Mouse (Mus musculus): ENCODE results near the gene Wnt5b. TPM values are rescaled to one million over a fixed set of nuclear protein-coding genes. Genes with fewer than 3 reads are reported as not detected.

Gene Wnt5b
- polyA plus RNA-seq, 2 experiments: 13.3 to 17.5 TPM

GRCm38 (mm10) chr6:119472135-119472534, 72.0 kb downstream of the Wnt5b start:
- H3K27ac ChIP-seq (replicated peaks; ENCODE audit: low read depth, low read length): no peak overlapping the region
- no peaks in the 10 kb centered on the region for H3K9me3 ChIP-seq (ENCODE audit: control insufficient read depth, low read length)
- DNase-seq (ENCODE audit: low spot score) (no peak), ATAC-seq (ENCODE audit: low FRiP score, low read depth) (no peak)
- no peak overlapping the region for H3K9ac ChIP-seq (ENCODE audit: low read depth, low read length, severe bottlenecking)
- H3K36me3 ChIP-seq (ENCODE audit: control insufficient read depth, insufficient read depth, low read length): no peaks in the 10 kb centered on the region
- H3K4me1 ChIP-seq (ENCODE audit: control insufficient read depth, insufficient read depth, low read length): no peaks in the 10 kb centered on the region
- H3K4me2 ChIP-seq (replicated peaks; ENCODE audit: low read depth, low read length, severe bottlenecking): no peak overlapping the region
- WGBS: 31% methylated on average over 5 of the region's 5 CpGs
- TF ChIP-seq POLR2A (IDR thresholded peaks at IDR 0.05; ENCODE audit: borderline replicate concordance, extremely low read depth, insufficient read depth, insufficient read length): no peak
- H3K4me3 ChIP-seq (replicated peaks; ENCODE audit: low read length): no peak overlapping the region
- H3K27me3 ChIP-seq (ENCODE audit: control insufficient read depth, insufficient read depth, low read length): no peaks in the 10 kb centered on the region

- Histone ChIP-seq H3K27ac (replicated peaks; ENCODE audit: low read depth, low read length) (no peak overlapping the region), H3K4me1 (ENCODE audit: control insufficient read depth, insufficient read depth, low read length) (no peaks in the 10 kb centered on the region), H3K9me3 (ENCODE audit: control insufficient read depth, low read length) (no peaks in the 10 kb centered on the region), H3K36me3 (ENCODE audit: control insufficient read depth, insufficient read depth, low read length) (no peaks in the 10 kb centered on the region), H3K4me3 (replicated peaks; ENCODE audit: low read length) (no peak overlapping the region), H3K4me2 (replicated peaks; ENCODE audit: low read depth, low read length, severe bottlenecking) (no peak overlapping the region), H3K27me3 (ENCODE audit: control insufficient read depth, insufficient read depth, low read length) (no peaks in the 10 kb centered on the region), H3K9ac (ENCODE audit: low read depth, low read length, severe bottlenecking) (no peak overlapping the region)
- TF ChIP-seq POLR2A (IDR thresholded peaks at IDR 0.05; ENCODE audit: borderline replicate concordance, extremely low read depth, insufficient read depth, insufficient read length): no peak
- ATAC-seq (ENCODE audit: low FRiP score, low read depth): no peak
- DNase-seq (ENCODE audit: low spot score): no peak
- 91% methylated on average over 3 of the region's 3 CpGs for WGBS
Observed at GRCm38 (mm10) chr6:119470777-119471176, 73.4 kb downstream of the Wnt5b start.

- Histone ChIP-seq H3K4me2 (replicated peaks; ENCODE audit: low read depth, low read length, severe bottlenecking) (no peak overlapping the region), H3K4me1 (ENCODE audit: control insufficient read depth, insufficient read depth, low read length) (no peaks in the 10 kb centered on the region), H3K9me3 (ENCODE audit: control insufficient read depth, low read length) (no peaks in the 10 kb centered on the region), H3K27me3 (ENCODE audit: control insufficient read depth, insufficient read depth, low read length) (no peaks in the 10 kb centered on the region), H3K4me3 (replicated peaks; ENCODE audit: low read length) (no peak overlapping the region), H3K36me3 (ENCODE audit: control insufficient read depth, insufficient read depth, low read length) (no peaks in the 10 kb centered on the region), H3K9ac (ENCODE audit: low read depth, low read length, severe bottlenecking) (no peak overlapping the region), H3K27ac (replicated peaks; ENCODE audit: low read depth, low read length) (no peak overlapping the region)
- no peak for TF ChIP-seq POLR2A (IDR thresholded peaks at IDR 0.05; ENCODE audit: borderline replicate concordance, extremely low read depth, insufficient read depth, insufficient read length)
- DNase-seq (ENCODE audit: low spot score) (no peak), ATAC-seq (ENCODE audit: low FRiP score, low read depth) (no peak)
- WGBS: 77% methylated on average over 2 of the region's 2 CpGs
Observed at GRCm38 (mm10) chr6:119467785-119468059, 76.4 kb downstream of the Wnt5b start.

GRCm38 (mm10) chr6:119466921-119467784, 77.0 kb downstream of the Wnt5b start:
- ATAC-seq (ENCODE audit: low FRiP score, low read depth): no peak
- WGBS: 64% methylated on average over 10 of the region's 10 CpGs
- no peak overlapping the region for H3K27ac ChIP-seq (replicated peaks; ENCODE audit: low read depth, low read length)
- H3K4me2 ChIP-seq (replicated peaks; ENCODE audit: low read depth, low read length, severe bottlenecking): no peak overlapping the region
- no peaks in the 10 kb centered on the region for H3K36me3 ChIP-seq (ENCODE audit: control insufficient read depth, insufficient read depth, low read length)
- DNase-seq (ENCODE audit: low spot score): no peak
- no peak for TF ChIP-seq POLR2A (IDR thresholded peaks at IDR 0.05; ENCODE audit: borderline replicate concordance, extremely low read depth, insufficient read depth, insufficient read length)
- H3K27me3 ChIP-seq (ENCODE audit: control insufficient read depth, insufficient read depth, low read length): no peaks in the 10 kb centered on the region
- H3K9ac ChIP-seq (ENCODE audit: low read depth, low read length, severe bottlenecking): no peak overlapping the region
- H3K9me3 ChIP-seq (ENCODE audit: control insufficient read depth, low read length): no peaks in the 10 kb centered on the region
- no peak overlapping the region for H3K4me3 ChIP-seq (replicated peaks; ENCODE audit: low read length)
- no peaks in the 10 kb centered on the region for H3K4me1 ChIP-seq (ENCODE audit: control insufficient read depth, insufficient read depth, low read length)

GRCm38 (mm10) chr6:119466161-119466560, 78.0 kb downstream of the Wnt5b start:
- no peak overlapping the region for H3K9ac ChIP-seq (ENCODE audit: low read depth, low read length, severe bottlenecking)
- H3K36me3 ChIP-seq (ENCODE audit: control insufficient read depth, insufficient read depth, low read length): no peaks in the 10 kb centered on the region
- no peak overlapping the region for H3K4me3 ChIP-seq (replicated peaks; ENCODE audit: low read length)
- no peak overlapping the region for H3K4me2 ChIP-seq (replicated peaks; ENCODE audit: low read depth, low read length, severe bottlenecking)
- H3K27me3 ChIP-seq (ENCODE audit: control insufficient read depth, insufficient read depth, low read length): no peaks in the 10 kb centered on the region
- ATAC-seq (ENCODE audit: low FRiP score, low read depth) (no peak), DNase-seq (ENCODE audit: low spot score) (no peak)
- no peaks in the 10 kb centered on the region for H3K4me1 ChIP-seq (ENCODE audit: control insufficient read depth, insufficient read depth, low read length)
- H3K27ac ChIP-seq (replicated peaks; ENCODE audit: low read depth, low read length): no peak overlapping the region
- H3K9me3 ChIP-seq (ENCODE audit: control insufficient read depth, low read length): no peaks in the 10 kb centered on the region
- WGBS: 84% methylated on average over 1 of the region's 1 CpGs
- TF ChIP-seq POLR2A (IDR thresholded peaks at IDR 0.05; ENCODE audit: borderline replicate concordance, extremely low read depth, insufficient read depth, insufficient read length): no peak

All from limb, embryonic 14.5 days (tissue).